Mouse (Mus musculus) adrenal gland (tissue): Measurements from ENCODE around the gene Nexn.
"Not testable (repeated sequence)": the region's sequence is repeated elsewhere in the genome, so short reads cannot be mapped to it uniquely, and the experiment has no call there.

ENCODE experiments used
- intact Hi-C: fragments of 180-260 bp; cut with DNase I; formaldehyde crosslinking; loops from one replicate; pipeline ENCODE4 v1.15.1; 2025

Gene Nexn

DNA sequence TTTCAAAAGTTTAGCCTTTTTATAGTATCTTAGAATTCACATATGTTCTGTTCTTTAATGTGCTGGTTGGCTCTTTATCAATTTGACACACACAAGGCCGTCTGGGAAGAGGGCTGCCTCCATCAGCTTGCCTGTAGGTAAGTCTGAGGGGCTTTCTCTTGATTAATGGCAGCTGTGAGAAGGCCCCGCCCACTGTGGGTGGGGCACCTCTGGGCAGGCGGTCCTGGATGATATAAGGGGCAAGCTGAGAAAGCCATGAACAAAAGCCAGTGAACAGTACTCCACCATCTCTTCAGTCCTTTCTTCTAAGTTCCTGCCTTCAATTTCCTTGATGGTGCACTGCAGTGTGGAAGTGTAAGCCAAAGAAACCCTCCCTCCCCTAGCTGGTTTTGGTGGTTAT, 16.0 kb upstream of the Nexn start:
- intact Hi-C loops: no loop called here

- intact Hi-C loops: no loop called here
Observed at GRCm38 (mm10) chr3:152278431-152278830, 12.3 kb upstream of the Nexn start.

- intact Hi-C loops: no loop called here
Observed at GRCm38 (mm10) chr3:152277912-152278311, 11.8 kb upstream of the Nexn start.

- intact Hi-C loops: no loop called here
Observed at GRCm38 (mm10) chr3:152276935-152277334, 10.8 kb upstream of the Nexn start.

DNA sequence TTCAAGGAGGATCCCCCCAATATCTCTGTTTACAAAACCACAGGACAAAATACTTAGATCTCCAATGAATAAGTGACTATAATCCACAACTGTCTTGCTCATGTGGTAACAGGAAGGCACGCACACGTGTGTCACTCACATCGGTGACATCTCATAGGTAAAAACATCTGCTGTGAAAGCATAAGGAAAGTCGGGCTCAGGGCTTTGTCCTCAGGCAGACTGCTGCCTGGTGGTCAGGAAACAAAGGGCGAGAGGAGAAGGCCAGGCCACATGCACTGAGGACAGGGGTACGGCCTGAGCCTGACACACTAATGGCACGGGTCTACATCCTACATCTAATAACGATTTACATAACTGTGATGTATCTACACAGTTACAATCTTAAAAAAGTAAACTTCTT, 8.9 kb upstream of the Nexn start:
- intact Hi-C loops: no loop called here

DNA sequence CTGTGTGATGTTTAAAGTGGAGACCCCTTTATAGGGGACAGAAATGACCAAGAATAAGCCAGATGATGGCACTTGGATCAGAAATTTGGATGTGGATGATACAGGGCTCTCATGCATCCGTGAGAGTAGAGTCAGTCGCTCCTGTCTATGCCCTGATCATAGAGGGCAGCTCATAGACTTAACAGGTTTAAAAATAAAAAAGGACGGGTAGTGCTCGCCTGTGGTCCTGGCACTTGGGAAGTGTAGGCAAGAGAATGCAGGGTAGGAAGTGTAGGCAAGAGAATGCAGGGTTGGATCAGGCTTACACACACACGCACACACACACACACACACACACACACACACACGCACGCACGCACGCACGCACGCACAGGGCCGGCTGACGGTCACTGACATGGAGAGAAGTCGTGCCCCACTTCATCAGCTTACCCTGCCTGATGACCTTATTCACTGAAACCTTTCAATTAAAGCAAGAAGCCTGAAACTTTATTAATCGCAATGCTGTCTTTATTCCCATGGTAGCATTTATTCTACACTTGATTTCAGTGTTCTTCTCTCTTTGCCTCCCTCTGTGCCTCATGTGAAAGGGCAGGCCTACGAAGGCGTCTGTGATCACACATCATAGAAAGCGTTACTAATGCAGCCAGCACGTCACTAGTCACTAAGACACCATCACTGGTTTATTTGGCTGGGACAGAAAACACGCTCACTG, 7.0 kb upstream of the Nexn start:
- intact Hi-C loops: no loop called here

GRCm38 (mm10) chr3:152271876-152272275, 5.7 kb upstream of the Nexn start:
- intact Hi-C loops: no loop called here

DNA sequence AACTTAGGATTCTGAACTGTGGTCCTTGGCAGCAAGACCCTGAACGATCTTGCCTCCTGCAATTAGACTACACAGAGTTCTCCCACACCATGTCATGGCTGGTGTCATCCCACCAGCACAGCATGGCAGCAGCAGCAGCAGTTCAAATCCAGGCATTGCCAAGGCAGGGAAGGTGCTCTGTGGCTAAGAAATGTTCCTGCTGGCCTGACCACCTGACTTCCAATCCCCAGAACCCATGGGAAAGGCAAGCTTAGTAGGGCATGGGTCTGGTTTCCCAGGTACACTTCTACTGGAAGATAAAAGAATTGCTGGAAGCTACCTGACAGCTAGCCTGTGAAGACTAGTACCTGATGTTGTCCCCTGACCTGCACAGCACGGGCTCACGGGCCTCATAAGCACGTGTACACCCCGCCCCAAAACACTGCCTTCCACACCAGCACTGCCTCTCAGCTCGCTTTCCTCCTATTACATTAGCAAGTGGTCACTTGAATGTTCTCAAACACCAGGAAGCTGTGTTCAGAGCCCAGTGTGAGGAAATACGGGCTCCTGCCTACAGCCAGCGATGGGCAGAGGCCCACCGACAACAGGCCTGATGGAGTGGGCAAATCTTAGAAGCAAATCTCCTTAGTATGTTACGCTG, 5.0 kb upstream of the Nexn start:
- intact Hi-C loops: no loop called here

GRCm38 (mm10) chr3:152268099-152268498, 1.9 kb upstream of the Nexn start:
- intact Hi-C loops: loop anchor here (10.0 kb wide), 2 partner anchors 47 to 477 kb away; no protein-coding TSS in a partner anchor

GRCm38 (mm10) chr3:152265351-152266035, 657 bp downstream of the Nexn start:
- intact Hi-C loops: loop anchor here (10.0 kb wide), 2 partner anchors 49 to 479 kb away; no protein-coding TSS in a partner anchor

DNA sequence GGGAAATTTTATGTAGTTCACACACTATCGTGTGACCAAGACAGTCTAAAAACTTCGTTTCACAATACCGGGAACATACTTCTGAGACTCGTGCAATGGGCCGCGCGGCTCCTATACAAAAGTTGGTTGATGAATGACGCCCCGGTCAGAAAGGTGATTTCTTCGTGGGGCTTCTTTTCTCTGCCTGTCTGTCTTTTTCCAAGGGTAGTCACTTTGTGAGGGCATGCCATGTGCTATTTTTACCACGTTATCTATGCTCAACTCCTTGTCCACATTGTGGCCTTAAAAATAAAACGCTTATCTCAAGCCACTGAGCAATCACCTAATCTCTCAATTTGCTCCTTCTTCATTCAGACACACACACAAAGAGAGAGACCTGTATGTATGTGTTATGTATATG, 1.3 kb downstream of the Nexn start:
- intact Hi-C loops: loop anchor here (10.0 kb wide), 2 partner anchors 50 to 480 kb away; no protein-coding TSS in a partner anchor

DNA sequence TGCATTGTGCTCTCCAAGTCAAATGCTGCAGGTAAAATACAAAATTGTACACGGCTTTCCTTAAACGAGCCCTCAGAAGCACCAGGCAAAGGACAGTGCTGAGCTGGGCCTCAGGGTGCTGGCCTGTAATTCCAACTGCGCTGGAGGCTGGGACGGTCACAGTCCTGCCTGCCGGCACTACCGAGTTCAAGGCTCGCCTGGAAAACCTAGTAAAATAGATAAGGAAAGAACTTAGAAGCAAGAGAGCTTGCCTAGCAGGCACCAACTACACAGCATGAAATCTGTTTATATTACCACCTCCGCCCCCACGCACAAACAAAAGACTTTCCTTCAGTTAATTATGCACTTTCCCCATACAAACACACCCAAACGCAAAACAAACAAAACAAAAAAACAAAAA, 1.8 kb downstream of the Nexn start:
- intact Hi-C loops: loop anchor here (10.0 kb wide), 2 partner anchors 50 to 480 kb away; no protein-coding TSS in a partner anchor

- intact Hi-C loops: loop anchor here (10.0 kb wide), 2 partner anchors 53 to 483 kb away; no protein-coding TSS in a partner anchor
Observed at GRCm38 (mm10) chr3:152261948-152262347, 4.2 kb downstream of the Nexn start.

DNA sequence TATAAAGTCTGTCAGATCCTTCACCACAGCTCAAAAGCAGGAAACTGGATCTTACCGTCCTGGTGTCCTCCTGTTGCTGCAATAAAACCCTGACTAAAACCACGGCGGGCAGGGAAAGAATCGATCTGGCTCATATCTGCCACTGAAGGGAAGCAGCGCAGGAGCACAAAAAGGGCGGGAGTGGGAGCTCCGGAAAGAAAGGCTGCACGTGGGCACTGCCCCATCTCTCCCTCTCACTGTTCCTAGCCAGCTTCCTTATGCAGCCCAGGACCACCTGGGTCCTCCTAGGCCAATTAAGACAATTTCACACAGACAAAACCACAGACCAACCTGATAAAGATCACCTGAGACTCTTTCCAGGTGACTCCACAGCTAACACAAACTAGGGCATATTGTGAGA, 4.7 kb downstream of the Nexn start:
- intact Hi-C loops: loop anchor here (10.0 kb wide), 2 partner anchors 53 to 483 kb away; no protein-coding TSS in a partner anchor

GRCm38 (mm10) chr3:152260362-152260761, 5.8 kb downstream of the Nexn start:
- intact Hi-C loops: loop anchor here (10.0 kb wide), 2 partner anchors 54 to 484 kb away; no protein-coding TSS in a partner anchor

DNA sequence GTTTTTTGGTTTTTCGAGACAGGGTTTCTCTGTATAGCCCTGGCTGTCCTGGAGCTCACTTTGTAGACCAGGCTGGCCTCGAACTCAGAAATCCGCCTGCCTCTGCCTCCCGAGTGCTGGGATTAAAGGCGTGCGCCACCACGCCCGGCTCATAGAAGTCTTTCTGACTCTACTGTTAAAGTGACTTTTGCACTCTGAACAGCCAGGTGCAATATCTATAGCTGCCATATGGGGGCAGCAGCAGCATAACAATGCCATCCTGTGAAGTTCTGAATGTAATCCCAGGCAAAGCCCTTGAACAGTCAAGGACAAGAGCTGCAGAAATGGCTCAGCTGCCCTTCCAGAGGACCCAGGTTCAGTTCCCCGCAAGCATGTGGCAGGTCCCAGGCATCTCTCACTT, 6.7 kb downstream of the Nexn start:
- intact Hi-C loops: not testable (repeated sequence)

GRCm38 (mm10) chr3:152257528-152257927, 8.6 kb downstream of the Nexn start:
- intact Hi-C loops: no loop called here

DNA sequence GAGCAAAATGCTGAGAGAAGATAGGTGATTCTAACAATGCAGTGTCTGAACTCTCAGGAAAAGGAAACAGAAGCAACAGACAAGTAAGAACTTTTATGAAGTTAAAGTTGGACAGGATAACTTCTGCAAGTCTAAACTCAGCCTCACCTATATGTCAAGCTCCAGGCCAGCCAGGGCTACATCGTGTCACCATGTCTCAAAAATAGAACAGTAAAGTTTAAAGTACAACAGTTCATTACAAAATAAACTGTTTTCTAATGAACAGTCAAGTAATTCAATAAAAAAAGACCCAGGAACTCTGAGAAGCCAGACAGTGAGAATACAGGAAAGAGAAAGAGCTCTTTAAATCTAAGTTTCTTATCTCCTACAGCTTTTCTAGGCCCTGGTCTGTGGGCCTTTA, 15.7 kb downstream of the Nexn start:
- intact Hi-C loops: no loop called here

DNA sequence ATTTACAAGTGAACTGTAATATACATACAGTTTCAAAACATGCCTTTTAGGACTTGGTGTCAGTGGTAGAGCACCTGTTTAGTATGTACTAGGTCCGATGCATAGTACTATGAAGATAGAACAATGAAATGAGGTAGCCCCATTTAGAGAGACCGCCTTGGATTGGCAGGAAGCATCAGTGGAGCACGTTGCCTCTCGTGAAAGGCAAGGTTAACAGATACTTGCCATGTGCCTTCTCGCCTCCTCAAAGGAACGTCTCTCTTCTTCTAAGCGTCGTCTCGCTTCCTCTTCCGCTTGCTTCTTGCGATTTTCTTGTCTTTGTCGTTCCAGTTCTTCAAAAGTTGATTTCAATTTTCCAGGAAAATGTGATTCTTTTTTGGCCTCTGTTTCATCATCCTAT, 18.4 kb downstream of the Nexn start:
- intact Hi-C loops: no loop called here

DNA sequence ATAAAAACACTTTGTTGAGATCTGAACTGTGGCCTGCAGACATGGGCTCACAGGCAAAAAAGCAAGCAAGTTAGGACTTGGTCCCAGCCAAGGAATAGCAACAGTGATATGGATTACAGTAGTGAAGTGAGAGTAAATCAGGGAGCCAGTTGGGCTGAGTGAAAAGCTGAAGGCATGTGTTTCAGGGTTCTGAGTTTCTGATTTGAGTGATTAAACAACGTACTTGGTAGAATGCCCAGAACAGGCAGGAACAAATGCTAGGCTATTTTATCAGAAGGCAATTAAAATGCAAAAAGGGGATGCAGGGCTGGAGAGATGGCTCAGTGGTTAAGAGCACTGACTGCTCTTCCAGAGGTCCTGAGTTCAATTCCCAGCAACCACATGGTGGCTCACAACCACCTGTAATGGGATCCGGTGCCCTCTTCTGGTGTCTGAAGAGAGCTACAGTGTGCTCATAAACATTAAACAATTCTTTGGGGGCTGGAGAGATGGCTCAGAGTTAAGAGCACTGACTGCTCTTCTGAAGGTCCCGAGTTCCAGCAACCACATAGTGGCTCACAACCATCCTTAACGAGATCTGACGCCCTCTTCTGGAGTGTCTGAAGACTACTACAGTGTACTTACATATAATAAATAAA, 20.8 kb downstream of the Nexn start:
- intact Hi-C loops: no loop called here

- intact Hi-C loops: no loop called here
Observed at GRCm38 (mm10) chr3:152243304-152243703, 22.8 kb downstream of the Nexn start.

GRCm38 (mm10) chr3:152241098-152241497, 25.1 kb downstream of the Nexn start:
- intact Hi-C loops: no loop called here
